Mouse (Mus musculus) kidney, adult 2 months (tissue): ENCODE results near the gene Sbf1.
A peak's percentile ranks its signal among the peaks of the same experiment; 100 is the strongest.

Experiments used
- CTCF ChIP-seq: fragments of 200-500 bp; conservative IDR thresholded peaks from 2 replicates; pipeline ENCODE4 v1.5.1; 2011; ENCODE audit warnings: low read depth, mild to moderate bottlenecking, control low read depth, low read length, moderate library complexity, mixed read lengths; ENCODE audit not compliant: insufficient read depth, insufficient read length
- POLR2A ChIP-seq: fragments of 200-500 bp; IDR thresholded peaks from one replicate; pipeline ENCODE4 v1.6.1; 2011; ENCODE audit warnings: low read depth, low read length, control low read depth

DNA sequence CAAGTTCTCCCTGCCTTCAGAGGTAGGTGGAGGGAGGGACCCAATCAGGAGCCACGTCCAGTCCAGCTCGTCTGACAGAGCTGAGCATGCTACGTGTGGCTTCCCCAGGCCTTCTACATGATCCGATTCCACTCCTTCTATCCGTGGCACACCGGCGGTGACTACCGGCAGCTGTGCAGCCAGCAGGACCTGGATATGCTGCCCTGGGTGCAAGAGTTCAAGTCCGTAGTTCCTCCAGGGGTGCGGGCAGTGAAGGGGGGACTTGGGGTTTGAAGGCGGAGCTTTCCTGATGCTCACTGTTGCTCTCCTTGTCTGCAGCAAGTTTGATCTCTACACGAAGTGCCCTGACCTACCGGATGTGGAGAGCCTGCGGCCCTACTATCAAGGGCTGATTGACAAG is 21.3 kb upstream of the Sbf1 start:
- TF ChIP-seq CTCF: no peak
- TF ChIP-seq POLR2A: peak; percentile 64
